Mouse (Mus musculus) heart, adult 2 months (tissue): ENCODE measurements around the gene Plb1.

Experiments
- CTCF ChIP-seq: fragments of 200-600 bp; IDR thresholded peaks from 2 replicates; pipeline ENCODE4 v1.8.1; 2022; ENCODE audit warnings: antibody characterized with exemption, mild to moderate bottlenecking, moderate library complexity
- EP300 ChIP-seq: fragments of 200-500 bp; IDR thresholded peaks from 2 replicates; pipeline ENCODE4 v1.6.1; 2011; ENCODE audit warnings: low read depth, low read length, control low read depth; ENCODE audit not compliant: insufficient read depth

DNA sequence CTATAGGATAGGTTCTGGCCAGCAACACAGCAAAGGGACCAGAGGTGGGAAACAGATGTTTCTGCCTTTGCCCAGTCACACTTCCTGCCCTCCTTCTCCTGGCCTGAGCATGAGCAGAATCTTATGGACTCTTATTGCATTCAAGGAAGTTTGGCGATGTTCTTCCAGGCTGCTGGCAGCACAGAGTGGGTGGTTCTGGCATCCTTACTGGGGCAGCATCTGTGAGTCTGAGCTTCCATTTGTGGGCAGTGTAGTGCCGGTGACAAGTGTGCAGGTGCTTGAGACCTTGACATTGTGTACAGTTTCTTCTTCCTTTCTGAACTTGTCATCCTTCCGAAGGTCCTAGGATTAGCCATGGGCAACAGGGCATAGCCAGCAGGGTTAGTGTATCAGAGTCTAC is 12.9 kb downstream of the Plb1 start:
- TF ChIP-seq CTCF (no peak), EP300 (no peak)
